Mouse (Mus musculus) olfactory bulb, adult 2 months (tissue): ENCODE measurements at regions not wholly inside any gene's neighbourhood (a gene's known extent, or its start where the extent isn't known, plus 50 kb on each side); places are given as distances from the start of the nearest gene placed in this dataset.
A peak's percentile ranks its signal among the peaks of the same experiment; 100 is the strongest.
"Not testable (repeated sequence)": the region's sequence is repeated elsewhere in the genome, so short reads cannot be mapped to it uniquely, and the experiment has no call there.

Source experiments
- H3K27ac ChIP-seq: fragments of 200-500 bp; 2 replicates; pipeline ENCODE4 v1.5.1; 2012; ENCODE audit warnings: low read depth, low read length; ENCODE audit not compliant: insufficient read depth
- H3K4me1 ChIP-seq: fragments of 200-500 bp; 2 replicates; pipeline ENCODE4 v1.6.1; 2012; ENCODE audit warnings: low read length; ENCODE audit not compliant: control insufficient read depth, insufficient read depth
- H3K4me3 ChIP-seq: fragments of 200-500 bp; 2 replicates; pipeline ENCODE4 v1.5.1; 2012; ENCODE audit warnings: mild to moderate bottlenecking, low read depth, low read length, moderate library complexity; ENCODE audit not compliant: insufficient read depth
- CTCF ChIP-seq: fragments of 200-500 bp; IDR thresholded peaks from 2 replicates; pipeline ENCODE4 v1.5.1; 2012; ENCODE audit warnings: low read depth, mild to moderate bottlenecking, low read length, moderate library complexity; ENCODE audit not compliant: insufficient read depth
- POLR2A ChIP-seq: fragments of 200-500 bp; IDR thresholded peaks from 2 replicates; pipeline ENCODE4 v1.6.1; 2012; ENCODE audit warnings: mild to moderate bottlenecking, low read depth, low read length, moderate library complexity; ENCODE audit not compliant: insufficient read depth
- WGBS: fragments of 180-500 bp; shearing (Covaris S2); methylation state at CpG from one replicate; pipeline ENCODE4 v1.1.7; 2018; 5-methylcytosine and 5-hydroxymethylcytosine counted together

- H3K4me1 ChIP-seq, result no peaks in the 10 kb centered on the region
- no peak overlapping the region for H3K27ac ChIP-seq
- no peak overlapping the region for H3K4me3 ChIP-seq
- WGBS, result 95% methylated on average over 2 of the region's 2 CpGs
- no peak for TF ChIP-seq POLR2A
- TF ChIP-seq CTCF, result no peak
Observed at GRCm38 (mm10) chr16:93308666-93309360, 295.1 kb downstream of the Setd4 start.

GRCm38 (mm10) chr16:93306951-93307350 lies 296.9 kb downstream of the Setd4 start:
- H3K27ac ChIP-seq, result no peak overlapping the region
- TF ChIP-seq CTCF (no peak), POLR2A (no peak)
- no peaks in the 10 kb centered on the region for H3K4me1 ChIP-seq
- no peak overlapping the region for H3K4me3 ChIP-seq
- 96% methylated on average over 18 of the region's 18 CpGs for WGBS

- H3K4me3 ChIP-seq, H3K27ac ChIP-seq, H3K4me1 ChIP-seq: not testable (repeated sequence)
- 38% methylated on average over 7 of the region's 7 CpGs for WGBS
Observed at GRCm38 (mm10) chr16:93306140-93306539, 297.7 kb downstream of the Setd4 start.

- 39% methylated on average over 5 of the region's 5 CpGs for WGBS
- Histone ChIP-seq H3K27ac (no peak overlapping the region), H3K4me3 (no peak overlapping the region), H3K4me1 (peaks cover 2% of the 10 kb centered on the region; the same call in 1 of the 2 replicates)
- TF ChIP-seq POLR2A, result no peak
- no peak for TF ChIP-seq CTCF
Observed at GRCm38 (mm10) chr16:93294430-93294829, 309.4 kb downstream of the Setd4 start.

GRCm38 (mm10) chr16:93292965-93293653 lies 310.8 kb downstream of the Setd4 start:
- whole genome bisulfite sequencing, result 38% methylated on average over 13 of the region's 13 CpGs
- H3K4me3 ChIP-seq, result no peak overlapping the region
- no peak overlapping the region for H3K27ac ChIP-seq
- TF ChIP-seq POLR2A (no peak), CTCF (peak; percentile 34; the same call in 1 of the 2 replicates)
- peaks cover 2% of the 10 kb centered on the region; the same call in 1 of the 2 replicates for H3K4me1 ChIP-seq

GRCm38 (mm10) chr16:93292181-93292834 lies 311.6 kb downstream of the Setd4 start:
- no peak overlapping the region for H3K27ac ChIP-seq
- WGBS, result 38% methylated on average over 14 of the region's 14 CpGs
- H3K4me3 ChIP-seq, result no peak overlapping the region
- TF ChIP-seq CTCF (no peak), POLR2A (no peak)
- peaks cover 2% of the 10 kb centered on the region; the same call in 1 of the 2 replicates for H3K4me1 ChIP-seq

- 88% methylated on average over 3 of the region's 3 CpGs for WGBS
- TF ChIP-seq POLR2A, result no peak
- Histone ChIP-seq H3K4me1 (peaks cover 2% of the 10 kb centered on the region; the same call in 1 of the 2 replicates), H3K4me3 (no peak overlapping the region), H3K27ac (no peak overlapping the region)
Observed at GRCm38 (mm10) chr16:93288036-93288435, 315.8 kb downstream of the Setd4 start.

GRCm38 (mm10) chr16:93287520-93287919 lies 316.3 kb downstream of the Setd4 start:
- no peak overlapping the region for H3K4me3 ChIP-seq
- 80% methylated on average over 2 of the region's 2 CpGs for WGBS
- no peaks in the 10 kb centered on the region for H3K4me1 ChIP-seq
- H3K27ac ChIP-seq, result no peak overlapping the region
- TF ChIP-seq CTCF (no peak), POLR2A (no peak)

- 51% methylated on average over 3 of the region's 3 CpGs for WGBS
- no peak overlapping the region for H3K27ac ChIP-seq
- H3K4me3 ChIP-seq, result no peak overlapping the region
- TF ChIP-seq POLR2A (no peak), CTCF (no peak)
- no peaks in the 10 kb centered on the region for H3K4me1 ChIP-seq
Observed at GRCm38 (mm10) chr16:93286816-93287215, 317.0 kb downstream of the Setd4 start.
